Mouse (Mus musculus) limb, embryonic 10.5 days (tissue): ENCODE measurements at regions not wholly inside any gene's neighbourhood (a gene's known extent, or its start where the extent isn't known, plus 50 kb on each side); places are given as distances from the start of the nearest gene placed in this dataset.

Experiments
- DNase-seq: peaks from one replicate; pipeline ENCODE4 v3.0.0-alpha.2; 2017; ENCODE audit warnings: low spot score
- H3K27ac ChIP-seq: fragments of 300-500 bp; sonication (generic); 2 replicates; pipeline ENCODE4 v1.5.1; 2016; ENCODE audit warnings: mild to moderate bottlenecking
- H3K27me3 ChIP-seq: fragments of 300-500 bp; sonication (generic); 2 replicates; pipeline ENCODE4 v1.6.1; 2016; ENCODE audit warnings: low read depth, mild to moderate bottlenecking; ENCODE audit not compliant: poor library complexity, severe bottlenecking
- H3K36me3 ChIP-seq: fragments of 300-500 bp; sonication (generic); 2 replicates; pipeline ENCODE4 v1.6.1; 2016; ENCODE audit warnings: mild to moderate bottlenecking, moderate library complexity
- H3K4me1 ChIP-seq: fragments of 300-500 bp; sonication (generic); 2 replicates; pipeline ENCODE4 v1.6.1; 2016
- H3K4me3 ChIP-seq: fragments of 300-500 bp; sonication (generic); 2 replicates; pipeline ENCODE4 v1.5.1; 2016; ENCODE audit warnings: mild to moderate bottlenecking, moderate library complexity
- H3K9me3 ChIP-seq: fragments of 300-500 bp; sonication (generic); replicated peaks from 2 replicates; pipeline ENCODE4 v1.6.1; 2016; ENCODE audit warnings: mild to moderate bottlenecking
- WGBS: fragments of 180-500 bp; shearing (Covaris S2); methylation state at CpG from one replicate; pipeline ENCODE4 v1.1.7; 2016; 5-methylcytosine and 5-hydroxymethylcytosine counted together

GRCm38 (mm10) chr2:75270115-75270514 lies 388.9 kb upstream of the Hnrnpa3 start:
- no peaks in the 10 kb centered on the region for H3K9me3 ChIP-seq
- H3K4me1 ChIP-seq = peaks cover 45% of the 10 kb centered on the region
- H3K4me3 ChIP-seq = no peak overlapping the region
- no peaks in the 10 kb centered on the region for H3K36me3 ChIP-seq
- WGBS = 81% methylated on average over 4 of the region's 4 CpGs
- H3K27ac ChIP-seq = 0 out of 2 replicates have a peak overlapping the region, but pooled peaks have one; percentile 48
- no peaks in the 10 kb centered on the region for H3K27me3 ChIP-seq
- no peak for DNase-seq

DNA sequence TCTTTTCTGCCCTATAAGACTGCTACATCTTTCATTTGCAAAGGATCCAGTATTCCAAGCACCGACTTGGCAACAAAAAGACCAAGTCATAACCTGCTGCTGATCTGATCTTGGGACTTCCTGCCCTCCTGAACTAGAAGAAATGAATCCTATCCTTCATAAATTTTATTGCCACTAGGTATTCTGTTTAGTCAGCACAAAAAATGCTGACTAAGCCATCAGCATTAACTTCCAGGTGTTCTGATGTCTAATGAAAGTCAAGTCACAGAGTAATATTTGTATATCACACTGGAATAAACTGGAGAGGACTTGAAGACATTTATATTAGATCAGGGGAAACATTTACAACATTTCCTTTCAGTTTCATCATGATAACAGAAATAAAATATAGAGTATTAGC lies 371.2 kb upstream of the Hnrnpa3 start:
- H3K36me3 ChIP-seq = no peaks in the 10 kb centered on the region
- WGBS = 96% methylated on average over 1 of the region's 1 CpGs
- no peaks in the 10 kb centered on the region for H3K27me3 ChIP-seq
- DNase-seq = no peak
- no peaks in the 10 kb centered on the region for H3K9me3 ChIP-seq
- no peaks in the 10 kb centered on the region for H3K4me1 ChIP-seq
- H3K4me3 ChIP-seq = no peak overlapping the region
- no peak overlapping the region for H3K27ac ChIP-seq

DNA sequence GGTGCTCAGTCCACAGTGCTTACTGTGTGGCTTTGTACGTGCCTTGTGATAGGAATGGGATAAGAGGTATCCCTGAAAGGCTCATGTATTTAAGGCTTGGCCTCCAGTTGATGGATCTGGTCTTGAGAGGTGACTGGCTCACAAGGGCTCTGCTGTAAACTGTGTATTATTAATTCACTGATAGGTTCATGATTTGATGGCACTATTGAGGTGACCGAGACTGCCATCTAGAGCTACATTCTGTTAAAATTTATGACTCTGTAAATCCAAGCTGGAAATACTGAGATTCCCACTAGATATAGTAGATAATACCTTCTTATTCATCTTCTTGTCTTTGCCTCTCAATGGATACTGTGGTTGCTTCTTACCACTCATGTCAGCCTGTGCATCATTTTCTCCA lies 367.4 kb upstream of the Hnrnpa3 start:
- Histone ChIP-seq H3K4me1 (no peaks in the 10 kb centered on the region), H3K27me3 (no peaks in the 10 kb centered on the region), H3K9me3 (no peaks in the 10 kb centered on the region), H3K4me3 (no peak overlapping the region), H3K36me3 (no peaks in the 10 kb centered on the region), H3K27ac (no peak overlapping the region)
- WGBS = 87% methylated on average over 2 of the region's 2 CpGs
- no peak for DNase-seq

DNA sequence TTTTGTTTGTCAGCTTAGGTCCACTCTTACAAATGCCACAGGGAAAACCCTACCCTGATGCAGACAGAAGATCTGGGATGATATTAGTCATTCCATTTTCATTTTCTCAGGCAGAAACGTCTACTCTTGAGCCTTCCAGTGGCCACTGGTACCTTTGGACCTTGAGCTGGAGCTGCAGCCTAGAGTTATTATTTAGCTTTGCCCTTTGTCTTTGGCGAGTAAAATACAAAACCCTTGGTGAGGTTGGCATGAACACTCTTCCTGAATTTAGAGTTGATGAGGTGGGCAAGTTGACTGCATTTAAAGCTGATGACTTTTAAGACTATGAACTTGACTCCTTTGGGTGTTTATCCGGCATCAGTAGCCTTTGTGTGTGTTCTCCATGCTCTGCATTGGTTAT lies 352.2 kb upstream of the Hnrnpa3 start:
- no peak overlapping the region for H3K4me3 ChIP-seq
- H3K36me3 ChIP-seq = no peaks in the 10 kb centered on the region
- H3K4me1 ChIP-seq = peaks cover 14% of the 10 kb centered on the region
- DNase-seq = no peak
- no peaks in the 10 kb centered on the region for H3K27me3 ChIP-seq
- no peaks in the 10 kb centered on the region for H3K9me3 ChIP-seq
- H3K27ac ChIP-seq = no peak overlapping the region
- WGBS = 88% methylated on average over 3 of the region's 3 CpGs

DNA sequence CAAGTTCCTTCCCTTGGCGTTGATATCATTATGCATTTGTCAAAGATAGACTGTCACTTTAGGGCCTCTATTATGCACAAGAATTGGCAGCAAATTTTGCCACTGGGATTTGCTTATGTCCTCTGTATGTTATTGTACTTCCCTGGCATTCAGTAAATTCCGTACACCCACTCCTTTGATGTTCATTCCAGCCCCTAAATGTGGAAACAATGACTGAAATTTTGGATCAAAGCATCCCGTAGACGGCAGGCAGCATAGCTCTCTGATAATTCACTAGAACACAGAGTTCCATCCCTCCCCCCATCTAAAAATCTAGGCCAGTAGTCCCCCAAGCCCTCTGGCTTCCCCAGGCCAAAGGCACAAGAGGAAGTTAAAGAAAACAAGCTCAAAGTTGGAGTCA lies 347.9 kb upstream of the Hnrnpa3 start:
- 50% methylated on average over 4 of the region's 4 CpGs for WGBS
- DNase-seq = no peak
- Histone ChIP-seq H3K36me3 (no peaks in the 10 kb centered on the region), H3K27me3 (0 out of 2 replicates have a peak, but pooled peaks cover 3% of the 10 kb centered on the region), H3K4me3 (no peak overlapping the region), H3K4me1 (peaks cover 46% of the 10 kb centered on the region), H3K9me3 (no peaks in the 10 kb centered on the region), H3K27ac (peak overlapping the region; percentile 64; the same call in 1 of the 2 replicates)

- DNase-seq = peak; percentile 60
- H3K36me3 ChIP-seq = no peaks in the 10 kb centered on the region
- H3K4me1 ChIP-seq = peaks cover 53% of the 10 kb centered on the region
- WGBS = 17% methylated on average over 7 of the region's 7 CpGs
- 0 out of 2 replicates have a peak, but pooled peaks cover 3% of the 10 kb centered on the region for H3K27me3 ChIP-seq
- no peak overlapping the region for H3K4me3 ChIP-seq
- H3K9me3 ChIP-seq = no peaks in the 10 kb centered on the region
- no peak overlapping the region for H3K27ac ChIP-seq
Measured at GRCm38 (mm10) chr2:75312246-75312645, 346.8 kb upstream of the Hnrnpa3 start.

DNA sequence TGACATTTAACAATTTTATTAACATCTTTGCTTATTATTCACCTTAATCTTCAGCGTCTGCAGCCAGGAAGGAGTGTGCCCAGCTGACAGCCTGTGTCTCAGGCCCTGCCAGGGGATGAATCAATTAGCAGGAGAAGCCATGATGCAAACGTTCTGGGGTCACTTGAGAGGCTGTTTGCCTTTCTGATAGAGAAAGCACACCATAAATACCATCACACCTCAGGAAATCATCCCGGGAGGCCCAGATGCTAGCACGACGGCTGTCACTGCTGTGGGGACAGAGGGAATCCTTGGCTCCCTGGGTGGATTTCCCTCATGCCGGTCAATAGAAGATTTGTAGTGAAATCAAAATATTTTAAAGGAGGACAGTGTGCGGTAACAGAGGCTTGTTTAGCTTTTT lies 343.7 kb upstream of the Hnrnpa3 start:
- Histone ChIP-seq H3K4me3 (no peak overlapping the region), H3K9me3 (no peaks in the 10 kb centered on the region), H3K27ac (peak overlapping the region; percentile 61), H3K36me3 (no peaks in the 10 kb centered on the region), H3K4me1 (peaks cover 61% of the 10 kb centered on the region), H3K27me3 (peaks cover 6% of the 10 kb centered on the region; the same call in 1 of the 2 replicates)
- DNase-seq = peak; percentile 44
- WGBS = 19% methylated on average over 7 of the region's 7 CpGs

DNA sequence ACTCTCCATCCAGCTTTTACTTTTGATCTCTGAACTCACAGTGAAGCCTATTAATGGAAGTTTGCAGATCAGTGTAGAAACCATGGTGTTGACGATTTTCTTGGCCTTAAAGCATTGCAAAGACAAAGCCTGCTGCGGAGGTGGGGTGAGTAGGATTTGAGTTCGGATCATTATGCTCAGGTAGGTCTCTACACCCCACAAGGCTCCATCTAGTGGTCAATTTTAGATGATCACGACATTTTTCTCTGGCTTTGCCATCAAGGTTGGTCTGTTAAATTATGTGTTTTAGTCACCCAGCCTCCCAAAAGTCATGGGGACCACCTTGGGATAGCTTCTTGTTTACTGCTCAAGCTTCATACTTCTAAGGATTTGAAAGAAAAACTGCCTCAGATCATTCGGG lies 340.9 kb upstream of the Hnrnpa3 start:
- WGBS = 61% methylated on average over 5 of the region's 5 CpGs
- Histone ChIP-seq H3K27ac (no peak overlapping the region), H3K9me3 (no peaks in the 10 kb centered on the region), H3K4me1 (peaks cover 41% of the 10 kb centered on the region), H3K4me3 (no peak overlapping the region), H3K36me3 (no peaks in the 10 kb centered on the region), H3K27me3 (peaks cover 3% of the 10 kb centered on the region; the same call in 1 of the 2 replicates)
- DNase-seq = no peak

DNA sequence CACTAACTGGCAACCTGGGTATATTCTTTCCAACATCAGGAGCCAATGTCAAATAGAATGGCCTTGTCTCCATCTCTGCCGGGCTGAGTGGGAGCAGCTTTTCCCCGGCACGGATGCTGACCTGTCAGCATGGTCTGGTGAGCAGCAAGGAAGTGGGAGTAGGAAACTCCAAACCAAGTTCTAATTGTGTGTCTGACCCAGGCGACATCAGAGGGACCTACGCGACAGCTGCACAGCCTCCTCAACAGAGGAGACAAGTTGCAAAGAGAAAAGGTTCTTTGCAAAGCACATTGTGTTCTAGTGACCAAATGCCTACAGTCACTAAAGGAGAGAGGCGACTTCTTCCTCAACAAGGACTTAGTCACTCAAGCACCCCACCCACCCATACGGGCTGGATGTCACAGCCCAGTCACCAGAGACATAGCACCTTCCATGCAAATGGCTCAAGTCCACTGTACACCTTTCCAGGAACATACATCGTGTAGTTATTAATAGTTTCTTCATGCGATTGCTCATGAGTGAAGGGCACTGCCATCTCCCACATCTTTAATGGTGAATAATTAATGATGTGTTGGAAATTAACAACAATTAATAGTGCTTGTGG lies 334.8 kb upstream of the Hnrnpa3 start:
- 88% methylated on average over 10 of the region's 10 CpGs for WGBS
- no peak overlapping the region for H3K4me3 ChIP-seq
- no peaks in the 10 kb centered on the region for H3K9me3 ChIP-seq
- peaks cover 3% of the 10 kb centered on the region; the same call in 1 of the 2 replicates for H3K27me3 ChIP-seq
- no peaks in the 10 kb centered on the region for H3K36me3 ChIP-seq
- no peak overlapping the region for H3K27ac ChIP-seq
- no peak for DNase-seq
- H3K4me1 ChIP-seq = peaks cover 14% of the 10 kb centered on the region

DNA sequence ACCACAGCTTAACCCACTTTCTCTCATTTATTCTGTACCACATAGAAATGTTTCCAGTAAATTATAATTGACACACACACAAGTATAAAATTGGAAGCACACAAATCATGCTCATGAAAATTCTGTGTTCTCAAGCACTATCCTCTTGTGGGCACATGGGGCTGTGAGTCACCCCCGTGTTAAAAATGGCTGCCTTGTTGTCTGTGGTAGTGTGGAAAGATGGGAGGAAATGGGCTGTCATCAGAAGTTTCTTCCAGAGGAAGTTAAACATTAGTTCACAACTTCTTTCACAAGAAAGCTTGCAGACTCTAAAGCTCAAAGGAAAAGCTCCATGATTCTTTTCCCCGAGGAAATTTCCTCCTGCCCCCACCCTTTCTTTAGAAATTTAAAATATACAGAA lies 329.5 kb upstream of the Hnrnpa3 start:
- Histone ChIP-seq H3K27me3 (no peaks in the 10 kb centered on the region), H3K4me1 (peaks cover 12% of the 10 kb centered on the region), H3K9me3 (no peaks in the 10 kb centered on the region), H3K4me3 (no peak overlapping the region), H3K36me3 (no peaks in the 10 kb centered on the region), H3K27ac (no peak overlapping the region)
- 74% methylated on average over 2 of the region's 2 CpGs for whole genome bisulfite sequencing
- no peak for DNase-seq

DNA sequence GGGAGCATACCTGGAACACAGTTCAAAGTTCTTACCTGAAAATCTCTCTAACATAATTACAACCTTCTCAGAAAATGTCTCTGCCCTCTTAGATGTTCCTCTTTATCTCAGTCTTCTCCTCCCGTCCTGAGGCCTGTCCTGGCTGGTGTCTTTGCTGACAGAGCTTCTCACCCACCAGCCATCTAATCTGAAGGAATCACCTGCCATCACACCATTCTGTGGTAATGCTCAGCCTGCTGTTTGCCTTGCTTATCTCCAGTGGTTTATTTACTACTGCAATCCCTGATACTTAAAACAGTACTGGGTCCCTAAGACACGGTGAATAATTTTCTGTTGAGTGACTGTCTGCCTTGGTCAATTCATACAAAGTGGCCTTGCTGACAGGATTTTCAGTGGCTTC lies 317.8 kb upstream of the Hnrnpa3 start:
- 68% methylated on average over 2 of the region's 2 CpGs for WGBS
- H3K36me3 ChIP-seq = no peaks in the 10 kb centered on the region
- no peak overlapping the region for H3K4me3 ChIP-seq
- H3K9me3 ChIP-seq = no peaks in the 10 kb centered on the region
- no peaks in the 10 kb centered on the region for H3K4me1 ChIP-seq
- H3K27me3 ChIP-seq = no peaks in the 10 kb centered on the region
- H3K27ac ChIP-seq = no peak overlapping the region
- DNase-seq = no peak

DNA sequence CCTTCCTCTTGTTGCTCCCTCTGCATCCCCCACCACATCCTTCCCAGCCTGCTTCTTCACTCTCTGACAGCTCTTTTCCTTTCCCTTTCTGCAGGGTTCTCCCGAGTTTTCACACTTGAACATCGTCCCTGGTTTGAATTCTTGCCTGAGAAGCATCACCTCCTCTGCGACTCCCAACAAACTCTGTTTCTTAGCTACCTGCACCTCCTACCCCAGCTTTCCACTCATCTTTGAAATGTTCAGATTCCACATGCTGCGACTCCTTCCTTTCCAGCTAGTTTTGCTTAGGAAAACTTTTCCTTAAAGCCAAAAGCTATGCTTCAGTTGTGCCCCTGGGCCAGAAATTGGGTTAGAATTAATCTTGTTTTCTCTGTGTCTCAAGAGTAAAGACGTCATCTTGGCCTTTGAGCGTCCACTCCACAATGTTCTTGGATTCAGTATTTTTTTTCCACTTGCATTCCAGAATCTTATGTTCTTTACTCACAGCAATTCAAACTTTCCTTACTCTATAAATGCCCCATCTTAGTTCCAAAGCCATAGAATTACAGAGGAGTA lies 317.3 kb upstream of the Hnrnpa3 start:
- WGBS = 83% methylated on average over 6 of the region's 6 CpGs
- no peaks in the 10 kb centered on the region for H3K9me3 ChIP-seq
- no peak overlapping the region for H3K4me3 ChIP-seq
- no peak for DNase-seq
- no peaks in the 10 kb centered on the region for H3K4me1 ChIP-seq
- no peak overlapping the region for H3K27ac ChIP-seq
- H3K27me3 ChIP-seq = no peaks in the 10 kb centered on the region
- H3K36me3 ChIP-seq = no peaks in the 10 kb centered on the region

DNA sequence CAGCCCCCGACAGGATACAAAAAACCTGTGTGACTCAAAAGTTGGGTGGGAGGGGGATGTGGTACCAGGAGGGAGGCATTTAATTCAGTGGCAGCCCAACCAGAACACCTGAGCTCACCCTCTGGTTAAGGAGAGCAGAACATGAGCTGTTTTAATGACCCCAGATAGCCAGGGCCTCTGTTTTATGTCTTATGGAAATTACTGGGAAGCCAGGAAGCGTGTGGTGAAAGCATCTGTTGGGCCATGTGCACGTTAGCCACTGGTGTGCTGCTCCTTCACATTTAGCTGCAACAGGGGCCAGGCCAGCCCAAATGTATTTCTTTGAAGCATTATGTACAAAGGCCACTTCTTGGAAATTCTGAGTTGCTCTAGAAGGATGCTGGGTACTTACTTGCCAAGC lies 308.2 kb upstream of the Hnrnpa3 start:
- Histone ChIP-seq H3K4me1 (peaks cover 79% of the 10 kb centered on the region), H3K27me3 (no peaks in the 10 kb centered on the region), H3K4me3 (no peak overlapping the region; the same call in 1 of the 2 replicates), H3K27ac (peak overlapping the region; percentile 76), H3K9me3 (no peaks in the 10 kb centered on the region), H3K36me3 (no peaks in the 10 kb centered on the region)
- peak; percentile 64 for DNase-seq
- WGBS = 38% methylated on average over 3 of the region's 3 CpGs

GRCm38 (mm10) chr2:75351965-75352364 lies 307.1 kb upstream of the Hnrnpa3 start:
- 95% methylated on average over 5 of the region's 5 CpGs for WGBS

More at GRCm38 (mm10) chr2:75351965-75352364, 307.1 kb upstream of the Hnrnpa3 start:
- H3K36me3 ChIP-seq = no peaks in the 10 kb centered on the region
- no peaks in the 10 kb centered on the region for H3K9me3 ChIP-seq
- peak overlapping the region; percentile 76 for H3K27ac ChIP-seq
- no peak overlapping the region for H3K4me3 ChIP-seq
- peaks cover 87% of the 10 kb centered on the region for H3K4me1 ChIP-seq
- H3K27me3 ChIP-seq = no peaks in the 10 kb centered on the region
- DNase-seq = no peak
